Mouse (Mus musculus) CH12.LX (cell line): Measurements from ENCODE around the gene Sipa1l3. TPM values are rescaled to one million over a fixed set of nuclear protein-coding genes. Genes with fewer than 3 reads are reported as not detected.

Source experiments
- DNase-seq: peaks from one replicate; pipeline ENCODE4 v3.0.0-alpha.2; 2013; ENCODE audit errors: extremely low read depth
- H3K27ac ChIP-seq: 2 replicates; pipeline ENCODE4 v1.5.1; 2012; ENCODE audit warnings: low read depth, mild to moderate bottlenecking, control low read depth, moderate library complexity; ENCODE audit not compliant: insufficient read depth
- H3K27me3 ChIP-seq: replicated peaks from 2 replicates; pipeline ENCODE3; 2012; ENCODE audit warnings: inconsistent platforms
- H3K36me3 ChIP-seq, 2 experiments: replicated peaks in 1 of 2; 2 replicates each; pipeline versions ENCODE3 to v1.6.1; 2012; ENCODE audit warnings: inconsistent platforms in 1 of 2, low read length in 1 of 2, mild to moderate bottlenecking in 1 of 2, mixed read lengths in 1 of 2, moderate library complexity in 1 of 2; ENCODE audit not compliant: control insufficient read depth in 1 of 2, insufficient read depth in 1 of 2
- H3K4me1 ChIP-seq, 2 experiments: 2 replicates each; pipeline ENCODE4 v1.6.1; 2012; ENCODE audit warnings: inconsistent platforms in 1 of 2, moderate library complexity in 1 of 2; ENCODE audit not compliant: insufficient read depth in 2 of 2, control insufficient read depth in 1 of 2
- H3K4me2 ChIP-seq: 2 replicates; pipeline ENCODE4 v1.6.1; 2012; ENCODE audit warnings: low read depth, mild to moderate bottlenecking, control low read depth; ENCODE audit not compliant: poor library complexity, insufficient read depth, severe bottlenecking
- H3K4me3 ChIP-seq, 3 experiments: fragments of 150-350 bp in 1 of 3; sonication (generic) in 1 of 3; replicated peaks in 1 of 3; 2 replicates each; pipeline versions ENCODE3 to v1.5.1; 2011 to 2012; ENCODE audit warnings: low read depth in 2 of 3, low read length in 2 of 3, mild to moderate bottlenecking in 2 of 3, moderate library complexity in 2 of 3, control low read depth in 1 of 3, improper control_type of control experiment in 1 of 3, inconsistent platforms in 1 of 3, mixed read lengths in 1 of 3; ENCODE audit not compliant: poor library complexity in 1 of 3
- H3K79me2 ChIP-seq: replicated peaks from 2 replicates; pipeline ENCODE4 v1.6.1; 2012; ENCODE audit warnings: mild to moderate bottlenecking, moderate library complexity; ENCODE audit not compliant: control insufficient read depth, poor library complexity, insufficient read depth, severe bottlenecking; ENCODE audit errors: extremely low read depth
- H3K9ac ChIP-seq: 2 replicates; pipeline ENCODE4 v1.6.1; 2012; ENCODE audit warnings: low read depth, mild to moderate bottlenecking, control low read depth, moderate library complexity; ENCODE audit not compliant: insufficient read depth
- H3K9me3 ChIP-seq: replicated peaks from 2 replicates; pipeline ENCODE3; 2012; ENCODE audit warnings: low read length, inconsistent platforms, mixed read lengths
- BHLHE40 ChIP-seq: IDR thresholded peaks from 2 replicates; pipeline ENCODE4 v1.6.1; 2011; ENCODE audit warnings: mild to moderate bottlenecking, low read depth, low read length, improper control_type of control experiment
- CHD2 ChIP-seq: IDR thresholded peaks from 2 replicates; pipeline ENCODE4 v1.6.1; 2011; ENCODE audit warnings: low read length, improper control_type of control experiment
- CTCF ChIP-seq, 2 experiments: IDR thresholded peaks in 1 of 2; conservative IDR thresholded peaks in 1 of 2; 2 replicates each; pipeline ENCODE4 v1.5.1; 2011 to 2012; ENCODE audit warnings: low read depth in 2 of 2, low read length in 2 of 2, improper control_type of control experiment in 1 of 2, inconsistent platforms in 1 of 2, mild to moderate bottlenecking in 1 of 2, moderate library complexity in 1 of 2
- E2F4 ChIP-seq: IDR thresholded peaks from 2 replicates; pipeline ENCODE4 v1.6.1; 2011; ENCODE audit warnings: low read depth, low read length, improper control_type of control experiment; ENCODE audit not compliant: insufficient replicate concordance
- ELF1 ChIP-seq: IDR thresholded peaks from 2 replicates; pipeline ENCODE4 v1.6.1; 2014; ENCODE audit warnings: low read depth, mild to moderate bottlenecking, inconsistent platforms, low read length, improper control_type of control experiment
- EP300 ChIP-seq: IDR thresholded peaks from 2 replicates; pipeline ENCODE4 v1.6.1; 2011; ENCODE audit warnings: low read length, improper control_type of control experiment
- ETS1 ChIP-seq: conservative IDR thresholded peaks from 2 replicates; pipeline ENCODE4 v1.6.1; 2012; ENCODE audit warnings: low read depth, mild to moderate bottlenecking, inconsistent platforms, low read length, improper control_type of control experiment, moderate library complexity
- GABPA ChIP-seq: IDR thresholded peaks from 2 replicates; pipeline ENCODE4 v1.6.1; 2012; ENCODE audit warnings: low read depth, low read length, improper control_type of control experiment, inconsistent platforms; ENCODE audit not compliant: insufficient replicate concordance
- HCFC1 ChIP-seq: IDR thresholded peaks from 2 replicates; pipeline ENCODE4 v1.6.1; 2012; ENCODE audit warnings: low read depth, mild to moderate bottlenecking, inconsistent platforms, low read length, improper control_type of control experiment
- IRF4 ChIP-seq: IDR thresholded peaks from 2 replicates; pipeline ENCODE4 v1.6.1; 2014; ENCODE audit warnings: low read depth, mild to moderate bottlenecking, inconsistent platforms, low read length, improper control_type of control experiment
- JUND ChIP-seq: conservative IDR thresholded peaks from 2 replicates; pipeline ENCODE4 v1.6.1; 2011; ENCODE audit warnings: low read depth, low read length, improper control_type of control experiment
- MAFK ChIP-seq: IDR thresholded peaks from 2 replicates; pipeline ENCODE4 v1.6.1; 2011; ENCODE audit warnings: low read length, improper control_type of control experiment; ENCODE audit not compliant: insufficient replicate concordance
- MAX ChIP-seq: IDR thresholded peaks from 2 replicates; pipeline ENCODE4 v1.6.1; 2011; ENCODE audit warnings: low read length, improper control_type of control experiment
- MAZ ChIP-seq: IDR thresholded peaks from 2 replicates; pipeline ENCODE4 v1.6.1; 2012; ENCODE audit warnings: low read depth, mild to moderate bottlenecking, inconsistent platforms, low read length, improper control_type of control experiment, moderate library complexity
- MEF2A ChIP-seq: IDR thresholded peaks from 2 replicates; pipeline ENCODE4 v1.6.1; 2014; ENCODE audit warnings: low read depth, mild to moderate bottlenecking, inconsistent platforms, low read length, improper control_type of control experiment, borderline replicate concordance
- MXI1 ChIP-seq: IDR thresholded peaks from 2 replicates; pipeline ENCODE4 v1.6.1; 2011; ENCODE audit warnings: mild to moderate bottlenecking, low read depth, low read length, improper control_type of control experiment
- MYC ChIP-seq: IDR thresholded peaks from 2 replicates; pipeline ENCODE4 v1.6.1; 2011; ENCODE audit warnings: low read depth, mild to moderate bottlenecking, improper control_type of control experiment, low read length
- NELFE ChIP-seq: IDR thresholded peaks from 2 replicates; pipeline ENCODE4 v1.6.1; 2011; ENCODE audit warnings: low read depth, low read length, improper control_type of control experiment
- POLR2A ChIP-seq: IDR thresholded peaks from 2 replicates; pipeline ENCODE4 v1.6.1; 2011; ENCODE audit warnings: low read depth, mild to moderate bottlenecking, improper control_type of control experiment, low read length
- POLR2AphosphoS2 ChIP-seq: IDR thresholded peaks from 2 replicates; pipeline ENCODE4 v1.6.1; 2011; ENCODE audit warnings: low read depth, low read length, improper control_type of control experiment
- RAD21 ChIP-seq: IDR thresholded peaks from 2 replicates; pipeline ENCODE4 v1.6.1; 2011; ENCODE audit warnings: low read depth, mild to moderate bottlenecking, low read length, improper control_type of control experiment, moderate library complexity
- RCOR1 ChIP-seq: conservative IDR thresholded peaks from 2 replicates; pipeline ENCODE4 v1.6.1; 2012; ENCODE audit warnings: low read depth, mild to moderate bottlenecking, inconsistent platforms, low read length, improper control_type of control experiment
- SIN3A ChIP-seq: IDR thresholded peaks from 2 replicates; pipeline ENCODE4 v1.6.1; 2012; ENCODE audit warnings: low read length, improper control_type of control experiment, inconsistent platforms
- TBP ChIP-seq: conservative IDR thresholded peaks from 2 replicates; pipeline ENCODE4 v1.6.1; 2011; ENCODE audit warnings: low read depth, low read length, improper control_type of control experiment
- TCF12 ChIP-seq: IDR thresholded peaks from 2 replicates; pipeline ENCODE4 v1.6.1; 2014; ENCODE audit warnings: low read depth, mild to moderate bottlenecking, inconsistent platforms, low read length, improper control_type of control experiment
- UBTF ChIP-seq: IDR thresholded peaks from 2 replicates; pipeline ENCODE4 v1.6.1; 2012; ENCODE audit warnings: low read depth, mild to moderate bottlenecking, inconsistent platforms, low read length, improper control_type of control experiment, moderate library complexity
- USF1 ChIP-seq: IDR thresholded peaks from 2 replicates; pipeline ENCODE4 v1.6.1; 2014; ENCODE audit warnings: low read depth, mild to moderate bottlenecking, inconsistent platforms, low read length, improper control_type of control experiment
- USF2 ChIP-seq: conservative IDR thresholded peaks from 2 replicates; pipeline ENCODE4 v1.6.1; 2011; ENCODE audit warnings: low read depth, low read length, improper control_type of control experiment
- ZC3H11A ChIP-seq: IDR thresholded peaks from 2 replicates; pipeline ENCODE4 v1.6.1; 2012; ENCODE audit warnings: low read depth, mild to moderate bottlenecking, inconsistent platforms, low read length, improper control_type of control experiment
- ZKSCAN1 ChIP-seq: IDR thresholded peaks from 2 replicates; pipeline ENCODE4 v1.6.1; 2012; ENCODE audit warnings: low read depth, inconsistent platforms, low read length, improper control_type of control experiment, borderline replicate concordance
- ZNF384 ChIP-seq: IDR thresholded peaks from 2 replicates; pipeline ENCODE4 v1.6.1; 2012; ENCODE audit warnings: low read depth, low read length, improper control_type of control experiment, inconsistent platforms
- dilution Hi-C: fragments of 300-500 bp; cut with MboI; formaldehyde crosslinking; loops from 2 replicates; pipeline ENCODE4 v1.14.3; 2020; ENCODE audit warnings: low sequenced_read_pairs; ENCODE audit not compliant: extremely low pct_unique_long_range_greater_than_20kb, extremely low pct_ligation_motif_present
- in situ Hi-C: fragments of 300-500 bp; cut with MboI; formaldehyde crosslinking; loops from 3 replicates; pipeline ENCODE4 v1.14.3; 2019; ENCODE audit warnings: low sequenced_read_pairs, low pct_ligation_motif_present, low pct_unique_long_range_greater_than_20kb, mixed read lengths
- polyA plus RNA-seq: library from polyadenylated mRNA; unstranded; fragments of >175 nt; gene quantifications from 2 replicates; pipeline ENCODE4 v1.2.1, GENCODE M21; 2012; ENCODE audit warnings: low read depth; ENCODE audit not compliant: insufficient read length
- total RNA-seq, 2 experiments: library from RNA; depleted of rRNA; stranded (reverse); fragments of 300-350 nt in 1 of 2; fragments of >200 nt in 1 of 2; gene quantifications; 2 replicates each; pipeline ENCODE4 v1.2.3; 2012 to 2014

The Sipa1l3 gene
- total and polyA plus RNA-seq, 3 experiments, result 1.6 to 8.8 (median 5.9) TPM

- Histone ChIP-seq H3K9me3 (no peaks in the 10 kb centered on the region), H3K27ac (no peak overlapping the region), H3K4me2 (no peak overlapping the region), H3K4me3 (no peak overlapping the region), H3K4me1 (0 out of 4 replicates have a peak, but pooled peaks cover 0 to 5% of the 10 kb centered on the region in 2 experiments), H3K27me3 (no peaks in the 10 kb centered on the region), H3K36me3 (no peaks in the 10 kb centered on the region), H3K9ac (no peak overlapping the region), H3K79me2 (no peaks in the 10 kb centered on the region)
- TF ChIP-seq GABPA (no peak), SIN3A (no peak), NELFE (no peak), CTCF (conservative IDR thresholded peaks at IDR 0.05 in 1 of 2, IDR thresholded peaks at IDR 0.05 in 1 of 2; ENCODE audit: low read depth in 2 of 2, low read length in 2 of 2) (no peak), MAZ (no peak), E2F4 (no peak), ZKSCAN1 (no peak), ZC3H11A (no peak), ZNF384 (no peak), HCFC1 (no peak), RCOR1 (no peak), JUND (no peak), POLR2A (no peak), TCF12 (no peak), MXI1 (no peak), RAD21 (no peak), TBP (no peak), IRF4 (no peak), USF2 (no peak), MAFK (no peak)
- dilution Hi-C loops, result no loop called here
- in situ Hi-C loops, result no loop called here
- DNase-seq, result no peak
Observed at GRCm38 (mm10) chr7:29471309-29471708, 47.1 kb downstream of the Sipa1l3 start.

- TF ChIP-seq POLR2AphosphoS2 (no peak), ELF1 (no peak), MEF2A (no peak), SIN3A (no peak), GABPA (no peak), USF1 (no peak), TCF12 (no peak), ETS1 (no peak), NELFE (no peak), MXI1 (no peak), MAZ (no peak), MAX (no peak), HCFC1 (no peak), CHD2 (no peak), BHLHE40 (no peak), EP300 (no peak), POLR2A (no peak), UBTF (no peak), USF2 (no peak), MYC (no peak)
- in situ Hi-C loops (no loop called here), dilution Hi-C loops (no loop called here)
- H3K79me2 ChIP-seq, result no peaks in the 10 kb centered on the region
- H3K4me3 ChIP-seq, result no peak overlapping the region
- no peak overlapping the region for H3K4me2 ChIP-seq
- H3K4me1 ChIP-seq, result 0 out of 4 replicates have a peak, but pooled peaks cover 0 to 5% of the 10 kb centered on the region in 2 experiments
- no peaks in the 10 kb centered on the region for H3K9me3 ChIP-seq
- H3K27ac ChIP-seq, result no peak overlapping the region
- H3K36me3 ChIP-seq, result no peaks in the 10 kb centered on the region
- DNase-seq, result no peak
- H3K9ac ChIP-seq, result no peak overlapping the region
- H3K27me3 ChIP-seq, result no peaks in the 10 kb centered on the region
Observed at GRCm38 (mm10) chr7:29469602-29470344, 48.7 kb downstream of the Sipa1l3 start.
